ENCODE assay signal across 26 mouse cellular contexts in the genomic region with DNA sequence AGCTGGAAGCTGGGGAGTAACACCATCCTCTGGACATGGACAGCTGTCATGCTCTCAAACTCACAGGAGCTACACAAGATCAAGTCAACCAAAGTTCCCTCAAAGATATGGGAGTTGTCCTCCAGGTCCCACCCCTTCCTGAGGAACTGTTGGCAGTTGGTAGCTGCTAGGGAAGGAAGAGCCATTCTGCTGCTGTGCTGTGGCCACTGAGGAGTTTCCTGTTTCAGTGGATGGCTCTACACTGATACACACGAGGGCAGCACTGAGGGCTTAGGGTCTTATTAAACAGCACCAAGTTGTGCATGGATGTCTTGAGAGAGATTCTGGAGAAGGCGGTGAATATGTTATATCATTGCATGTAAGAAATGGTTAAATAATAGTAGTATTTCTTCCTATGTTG. TPM values are rescaled to one million over a fixed set of nuclear protein-coding genes. Genes with fewer than 3 reads are reported as not detected.
DNase-seq lines count a peak whose midpoint lies in the region; ATAC-seq and TF ChIP-seq lines count a peak whose summit lies in the region.
"Had no signal": no experiment of that assay in that cellular context is flagged by ENCODE, and none has a peak within 500 bp of the region (broad histone marks: within the 10 kb centered on the region; RNA-seq: fewer than 3 reads in every experiment).

No protein-coding gene starts in this region.

- no peak overlapping the region for H3K9ac ChIP-seq in kidney, embryonic 15.5 days
- no peak overlapping the region for H3K9ac ChIP-seq in CH12.LX (ENCODE audit: insufficient read depth, low read depth)
- H3K9ac ChIP-seq: forebrain, embryonic 12.5 days; heart, embryonic 12.5 days; hindbrain, embryonic 12.5 days; lung, embryonic 15.5 days; midbrain, embryonic 12.5 days had no signal

- H3K4me3 ChIP-seq in kidney, embryonic 15.5 days (replicated peaks) = no peak overlapping the region
- no peak overlapping the region for H3K4me3 ChIP-seq in CH12.LX (replicated peaks in 1 of 3; ENCODE audit: low read depth in 2 of 3, low read length in 2 of 3, poor library complexity in 1 of 3)
- H3K4me3 ChIP-seq: forebrain, embryonic 12.5 days; heart, embryonic 12.5 days; hindbrain, embryonic 12.5 days; left cerebral cortex, adult 2 months; lung, embryonic 15.5 days; midbrain, embryonic 12.5 days had no signal

- no peak for DNase-seq in kidney, postnatal 10 days
- DNase-seq in 416B (ENCODE audit: low read depth) (peak; percentile 83), CH12.LX (ENCODE audit: extremely low read depth) (no peak)
- DNase-seq in urinary bladder, adult 18-20 months (ENCODE audit: low spot score in 2 of 2) = no peak
- DNase-seq: adrenal gland, postnatal 10 days; cerebellum, adult 9-10 months; gastrocnemius, postnatal 25 days; heart, postnatal 14 days; layer of hippocampus, adult 9-11 months; left cerebral cortex, postnatal 4 days; liver; thymus, postnatal 36 days had no signal

- TF ChIP-seq RAD21 in CH12.LX (IDR thresholded peaks at IDR 0.05; ENCODE audit: low read depth, low read length) = no peak

- TF ChIP-seq CTCF in CH12.LX (conservative IDR thresholded peaks at IDR 0.05 in 1 of 2, IDR thresholded peaks at IDR 0.05 in 1 of 2; ENCODE audit: low read depth in 2 of 2, low read length in 2 of 2) = peak in 1 of 2 experiments; percentile 27; a peak in 2 of 4 replicates

- H3K4me2 ChIP-seq in kidney, embryonic 15.5 days = no peak overlapping the region
- no peak overlapping the region for H3K4me2 ChIP-seq in CH12.LX (ENCODE audit: insufficient read depth, low read depth, poor library complexity, severe bottlenecking)
- H3K4me2 ChIP-seq: forebrain, embryonic 12.5 days; heart, embryonic 12.5 days; hindbrain, embryonic 12.5 days; lung, embryonic 15.5 days; midbrain, embryonic 12.5 days had no signal

- 76% methylated on average over 2 of the region's 2 CpGs for WGBS in kidney, embryonic 15.5 days

- ATAC-seq in kidney, embryonic 15.5 days (replicated peaks; ENCODE audit: low FRiP score) = no peak
- ATAC-seq in common myeloid progenitor, adult 5-6 weeks (replicated peaks; ENCODE audit: low read depth, poor library complexity, severe bottlenecking) = peak; percentile 82
- no peak for ATAC-seq in CD4-positive, CD25-positive, alpha-beta regulatory T cell, adult 4 months

- peaks cover under 1% of the 10 kb centered on the region; the same call in 1 of the 2 replicates for H3K4me1 ChIP-seq in kidney, embryonic 15.5 days
- peaks cover 0 to 12% of the 10 kb centered on the region in 2 experiments; a peak in 2 of 4 replicates for H3K4me1 ChIP-seq in CH12.LX (ENCODE audit: control insufficient read depth in 1 of 2, insufficient read depth in 2 of 2)
- H3K4me1 ChIP-seq: forebrain, embryonic 12.5 days; heart, embryonic 12.5 days; hindbrain, embryonic 12.5 days; lung, embryonic 15.5 days; midbrain, embryonic 12.5 days had no signal

- 0 out of 2 replicates have a peak overlapping the region, but pooled peaks have one; percentile 18 for H3K27ac ChIP-seq in kidney, embryonic 15.5 days
- no peak overlapping the region for H3K27ac ChIP-seq in CH12.LX (ENCODE audit: insufficient read depth, low read depth)
- H3K27ac ChIP-seq: forebrain, embryonic 12.5 days; hindbrain, embryonic 12.5 days; left cerebral cortex, adult 2 months; lung, embryonic 15.5 days; macrophage; midbrain, embryonic 12.5 days had no signal

- dilution Hi-C loops in CH12.LX (cut with MboI; ENCODE audit: extremely low pct_ligation_motif_present, extremely low pct_unique_long_range_greater_than_20kb, low sequenced_read_pairs) = no loop called here

- no peaks in the 10 kb centered on the region for H3K27me3 ChIP-seq in kidney, embryonic 15.5 days
- H3K27me3 ChIP-seq in CH12.LX (replicated peaks) = no peaks in the 10 kb centered on the region
- H3K27me3 ChIP-seq: forebrain, embryonic 12.5 days; heart, embryonic 12.5 days; hindbrain, embryonic 12.5 days; lung, embryonic 15.5 days; midbrain, embryonic 12.5 days had no signal

- no peaks in the 10 kb centered on the region for H3K79me2 ChIP-seq in CH12.LX (replicated peaks; ENCODE audit: control insufficient read depth, extremely low read depth, insufficient read depth, poor library complexity, severe bottlenecking)

- H3K36me3 ChIP-seq in kidney, embryonic 15.5 days = peaks cover 30% of the 10 kb centered on the region
- H3K36me3 ChIP-seq in CH12.LX (replicated peaks in 1 of 2; ENCODE audit: control insufficient read depth in 1 of 2, insufficient read depth in 1 of 2, low read length in 1 of 2) = peaks cover 7 to 31% of the 10 kb centered on the region in 2 experiments

- no peak for TF ChIP-seq POLR2A in CH12.LX (IDR thresholded peaks at IDR 0.05; ENCODE audit: low read depth, low read length)

- in situ Hi-C loops in CH12.LX (cut with MboI; ENCODE audit: low pct_ligation_motif_present, low pct_unique_long_range_greater_than_20kb, low sequenced_read_pairs) = loop anchor here (10.0 to 25.0 kb wide), 2 partner anchors 105 to 263 kb away; no protein-coding TSS in a partner anchor

- H3K9me3 ChIP-seq in kidney, embryonic 15.5 days (replicated peaks) = 0 out of 2 replicates have a peak, but pooled peaks cover 2% of the 10 kb centered on the region
- peaks cover 2% of the 10 kb centered on the region for H3K9me3 ChIP-seq in CH12.LX (replicated peaks; ENCODE audit: low read length)
- H3K9me3 ChIP-seq: forebrain, embryonic 12.5 days; heart, embryonic 12.5 days; lung, embryonic 15.5 days; midbrain, embryonic 12.5 days had no signal

- TF ChIP-seq EP300 in CH12.LX (IDR thresholded peaks at IDR 0.05; ENCODE audit: low read length) = no peak

TF ChIP-seq in CH12.LX, 34 proteins besides CTCF, POLR2A, EP300 and RAD21:
- TF ChIP-seq GABPA (IDR thresholded peaks at IDR 0.05; ENCODE audit: insufficient replicate concordance, low read depth, low read length) = no peak
- TF ChIP-seq TCF12 (IDR thresholded peaks at IDR 0.05; ENCODE audit: low read depth, low read length) = no peak
- peak; percentile 20 for TF ChIP-seq SMC3 (IDR thresholded peaks at IDR 0.05; ENCODE audit: low read depth, low read length)

RNA-seq across cellular contexts. Expression of a gene that starts 14.4 kb away (rescaled TPM):
- 0.38 TPM in 1 of 2 replicates, not detected in the other for polyA plus RNA-seq in kidney, embryonic 15.5 days (2015; fragmentation: Nextera tagmentation; extraction: Ambion mirVana)
- total RNA-seq in CH12.LX (2012; rRNA removed) = not detected in 2 replicates
- total RNA-seq in CH12.LX (2014; rRNA removed) = not detected in 2 replicates
- 0.44 TPM in 1 of 2 replicates, not detected in the other for polyA plus RNA-seq in CH12.LX (2012; ENCODE audit: insufficient read length, low read depth)
- not detected in 2 replicates for total RNA-seq in common myeloid progenitor, adult 5-6 weeks (2017)
- 1 to 10 TPM in 1 of 2 experiments, under 1 TPM in 1; 0.42 to 1.2 TPM for polyA plus RNA-seq in CD4-positive, CD25-positive, alpha-beta regulatory T cell, adult 4 months (2017; shearing (Covaris generic))
- total RNA-seq: monocyte, adult 5-6 weeks had no signal
- polyA plus RNA-seq: embryonic facial prominence, embryonic 11.5 days; forebrain, embryonic 12.5 days; heart, embryonic 12.5 days; hindbrain, embryonic 12.5 days; lung, embryonic 15.5 days; midbrain, embryonic 12.5 days; neural tube, embryonic 11.5 days had no signal

RNA-seq across cellular contexts. Expression of a gene that starts 21.8 kb away (rescaled TPM):
- polyA plus RNA-seq in kidney, embryonic 15.5 days (2015; fragmentation: Nextera tagmentation; extraction: Ambion mirVana) = 55.2 and 57.1 TPM in 2 replicates
- total RNA-seq in CH12.LX (2012; rRNA removed) = 20.7 and 21.4 TPM in 2 replicates
- total RNA-seq in CH12.LX (2014; rRNA removed) = 15.9 and 19.1 TPM in 2 replicates
- 22.7 and 24.1 TPM in 2 replicates for polyA plus RNA-seq in CH12.LX (2012; ENCODE audit: insufficient read length, low read depth)
- total RNA-seq in common myeloid progenitor, adult 5-6 weeks (2017) = 44.5 and 52.1 TPM in 2 replicates
- 100 to 1,000 TPM in 1 of 2 experiments, 10 to 100 TPM in 1; 84.5 to 104 TPM for polyA plus RNA-seq in CD4-positive, CD25-positive, alpha-beta regulatory T cell, adult 4 months (2017; shearing (Covaris generic))

RNA-seq across cellular contexts. Expression of a gene that starts 29.0 kb away (rescaled TPM):
- not detected in 2 replicates for polyA plus RNA-seq in kidney, embryonic 15.5 days (2015; fragmentation: Nextera tagmentation; extraction: Ambion mirVana)
- total RNA-seq in CH12.LX (2012; rRNA removed) = not detected in 2 replicates
- not detected in 2 replicates for total RNA-seq in CH12.LX (2014; rRNA removed)
- polyA plus RNA-seq in CH12.LX (2012; ENCODE audit: insufficient read length, low read depth) = not detected in 2 replicates
- total RNA-seq in common myeloid progenitor, adult 5-6 weeks (2017) = not detected in 2 replicates
- polyA plus RNA-seq in CD4-positive, CD25-positive, alpha-beta regulatory T cell, adult 4 months (2017; shearing (Covaris generic)) = not detected
- total RNA-seq: adrenal gland, postnatal 10 days; gastrocnemius, postnatal 25 days; heart, postnatal 14 days; left cerebral cortex, adult 2 months; left cerebral cortex, postnatal 4 days; monocyte, adult 5-6 weeks had no signal
- polyA plus RNA-seq: cortical plate, adult 2 months; embryonic facial prominence, embryonic 11.5 days; forebrain, embryonic 12.5 days; heart, embryonic 12.5 days; hindbrain, embryonic 12.5 days; lung, embryonic 15.5 days; macrophage; midbrain, embryonic 12.5 days; neural tube, embryonic 11.5 days had no signal

RNA-seq across cellular contexts. Expression of a gene that starts 31.5 kb away (rescaled TPM):
- polyA plus RNA-seq in kidney, embryonic 15.5 days (2015; fragmentation: Nextera tagmentation; extraction: Ambion mirVana) = 19.0 and 19.4 TPM in 2 replicates
- 52.6 and 55.0 TPM in 2 replicates for total RNA-seq in CH12.LX (2012; rRNA removed)
- total RNA-seq in CH12.LX (2014; rRNA removed) = 99.1 and 112 TPM in 2 replicates
- 65.4 and 69.9 TPM in 2 replicates for polyA plus RNA-seq in CH12.LX (2012; ENCODE audit: insufficient read length, low read depth)
- total RNA-seq in common myeloid progenitor, adult 5-6 weeks (2017) = 44.0 and 46.9 TPM in 2 replicates
- polyA plus RNA-seq in CD4-positive, CD25-positive, alpha-beta regulatory T cell, adult 4 months (2017; shearing (Covaris generic)) = 10 to 100 TPM; 11.3 to 15.1 TPM

RNA-seq across cellular contexts. Expression of a gene that starts 39.2 kb away (rescaled TPM):
- polyA plus RNA-seq in kidney, embryonic 15.5 days (2015; fragmentation: Nextera tagmentation; extraction: Ambion mirVana) = not detected in 2 replicates
- total RNA-seq in CH12.LX (2012; rRNA removed) (not detected in 2 replicates), CH12.LX (2014; rRNA removed) (not detected in 2 replicates)
- polyA plus RNA-seq in CH12.LX (2012; ENCODE audit: insufficient read length, low read depth) = not detected in 2 replicates
- total RNA-seq in common myeloid progenitor, adult 5-6 weeks (2017) = not detected in 2 replicates
- not detected for polyA plus RNA-seq in CD4-positive, CD25-positive, alpha-beta regulatory T cell, adult 4 months (2017; shearing (Covaris generic))
- total RNA-seq: adrenal gland, postnatal 10 days; gastrocnemius, postnatal 25 days; heart, postnatal 14 days; left cerebral cortex, adult 2 months; left cerebral cortex, postnatal 4 days; monocyte, adult 5-6 weeks had no signal
- polyA plus RNA-seq: cortical plate, adult 2 months; embryonic facial prominence, embryonic 11.5 days; forebrain, embryonic 12.5 days; heart, embryonic 12.5 days; hindbrain, embryonic 12.5 days; lung, embryonic 15.5 days; macrophage; midbrain, embryonic 12.5 days; neural tube, embryonic 11.5 days had no signal
